Mouse (Mus musculus) liver, embryonic 14.5 days (tissue): ENCODE measurements around the gene Slc4a8. TPM values are rescaled to one million over a fixed set of nuclear protein-coding genes. Genes with fewer than 3 reads are reported as not detected.

Source experiments
- ATAC-seq: fragments of 200-750 bp; cut with Nextera tagmentation; 2 replicates; pipeline ENCODE4 v1.8.0; 2017; ENCODE audit warnings: moderate number of reproducible peaks, mild to moderate bottlenecking, moderate library complexity; ENCODE audit not compliant: insufficient read depth
- DNase-seq, 3 experiments: peaks; one replicate each; pipeline ENCODE4 v3.0.0-alpha.2; 2012 to 2013; ENCODE audit warnings: low read depth in 3 of 3, low spot score in 3 of 3
- H3K27ac ChIP-seq: fragments of 300-500 bp; sonication (generic); 2 replicates; pipeline ENCODE4 v1.5.1; 2014; ENCODE audit warnings: moderate library complexity, mild to moderate bottlenecking, control low read depth, inconsistent platforms
- H3K27me3 ChIP-seq: fragments of 300-500 bp; sonication (generic); 2 replicates; pipeline ENCODE4 v1.6.1; 2014; ENCODE audit warnings: mild to moderate bottlenecking, low read length, moderate library complexity; ENCODE audit not compliant: control insufficient read depth, insufficient read depth
- H3K36me3 ChIP-seq: fragments of 300-500 bp; sonication (generic); replicated peaks from 2 replicates; pipeline ENCODE4 v1.6.1; 2014; ENCODE audit warnings: low read depth; ENCODE audit not compliant: control insufficient read depth, insufficient read depth
- H3K4me1 ChIP-seq, 2 experiments: fragments of 200-500 bp in 1 of 2; fragments of 300-500 bp in 1 of 2; sonication (generic) in 1 of 2; replicated peaks; 2 replicates each; pipeline ENCODE4 v1.6.1; 2012 to 2014; ENCODE audit warnings: antibody characterized with exemption in 1 of 2, inconsistent platforms in 1 of 2, low read length in 1 of 2; ENCODE audit not compliant: control insufficient read depth in 2 of 2, insufficient read depth in 2 of 2
- H3K4me2 ChIP-seq: fragments of 300-500 bp; sonication (generic); 2 replicates; pipeline ENCODE4 v1.6.1; 2014; ENCODE audit warnings: low read depth, mild to moderate bottlenecking, control low read depth, moderate library complexity
- H3K4me3 ChIP-seq, 2 experiments: fragments of 200-500 bp in 1 of 2; fragments of 300-500 bp in 1 of 2; sonication (generic) in 1 of 2; 2 replicates each; pipeline ENCODE4 v1.5.1; 2012 to 2014; ENCODE audit warnings: low read depth in 2 of 2, low read length in 2 of 2, mild to moderate bottlenecking in 2 of 2, control low read depth in 1 of 2, inconsistent platforms in 1 of 2, moderate library complexity in 1 of 2; ENCODE audit not compliant: insufficient read depth in 1 of 2
- H3K9ac ChIP-seq: fragments of 300-500 bp; sonication (generic); replicated peaks from 2 replicates; pipeline ENCODE4 v1.6.1; 2014; ENCODE audit warnings: mild to moderate bottlenecking, control low read depth, moderate library complexity
- H3K9me3 ChIP-seq: fragments of 300-500 bp; sonication (generic); 2 replicates; pipeline ENCODE4 v1.6.1; 2016; ENCODE audit warnings: low read length, mixed read lengths; ENCODE audit not compliant: control insufficient read depth
- CTCF ChIP-seq: IDR thresholded peaks from 2 replicates; pipeline ENCODE4 v1.5.1; 2016; ENCODE audit warnings: antibody characterized with exemption, low read depth, control low read depth
- EP300 ChIP-seq: IDR thresholded peaks from 2 replicates; pipeline ENCODE4 v1.6.1; 2016; ENCODE audit warnings: antibody characterized with exemption, low read depth
- WGBS: fragments of 180-500 bp; shearing (Covaris S2); extraction: QIAGEN DNeasy Blood & Tissue Kit; methylation state at CpG from one replicate; pipeline ENCODE4 v1.1.7; 2014; ENCODE audit not compliant: insufficient replicate concordance; 5-methylcytosine and 5-hydroxymethylcytosine counted together
- polyA plus RNA-seq, 2 experiments: library from polyadenylated mRNA; depleted of rRNA in 1 of 2; stranded (reverse) in 1 of 2; unstranded in 1 of 2; fragments of >200 nt; fragmentation: Nextera tagmentation in 1 of 2; extraction: Ambion mirVana in 1 of 2; gene quantifications; 2 replicates each; pipeline versions ENCODE4 v1.2.1 to v1.2.3; 2012 to 2014

Gene Slc4a8
- polyA plus RNA-seq, 2 experiments = 0.16 to 0.55 TPM

DNA sequence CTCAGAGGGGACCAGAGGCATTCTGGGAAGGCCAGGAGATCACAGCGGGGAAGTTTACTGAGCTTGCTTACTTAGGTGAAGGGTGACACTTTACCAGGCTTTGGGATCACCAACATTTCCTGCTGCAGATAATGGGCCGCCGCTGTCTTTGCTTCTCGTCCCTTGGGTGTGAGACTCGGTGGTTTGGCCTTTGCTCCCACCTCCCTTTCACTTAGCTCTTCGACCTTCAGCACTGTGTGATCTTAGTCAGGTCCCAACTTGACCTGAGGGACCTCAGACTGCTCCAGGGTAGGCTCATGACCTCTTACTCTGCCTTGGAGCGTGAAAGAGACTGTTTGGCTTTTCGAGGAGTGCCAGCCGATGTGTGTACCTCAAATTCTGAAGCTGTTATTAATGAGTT is 30.5 kb upstream of the Slc4a8 start:
- no peak for DNase-seq
- Histone ChIP-seq H3K27me3 (peaks cover 36% of the 10 kb centered on the region), H3K4me1 (peaks cover 9 to 20% of the 10 kb centered on the region in 2 experiments), H3K4me2 (no peak overlapping the region), H3K4me3 (no peak overlapping the region), H3K36me3 (no peaks in the 10 kb centered on the region), H3K9me3 (no peaks in the 10 kb centered on the region), H3K9ac (no peak overlapping the region), H3K27ac (no peak overlapping the region)
- no peak for ATAC-seq
- no peak for TF ChIP-seq CTCF
- no peak for TF ChIP-seq EP300
- 45% methylated on average over 9 of the region's 9 CpGs for WGBS

DNA sequence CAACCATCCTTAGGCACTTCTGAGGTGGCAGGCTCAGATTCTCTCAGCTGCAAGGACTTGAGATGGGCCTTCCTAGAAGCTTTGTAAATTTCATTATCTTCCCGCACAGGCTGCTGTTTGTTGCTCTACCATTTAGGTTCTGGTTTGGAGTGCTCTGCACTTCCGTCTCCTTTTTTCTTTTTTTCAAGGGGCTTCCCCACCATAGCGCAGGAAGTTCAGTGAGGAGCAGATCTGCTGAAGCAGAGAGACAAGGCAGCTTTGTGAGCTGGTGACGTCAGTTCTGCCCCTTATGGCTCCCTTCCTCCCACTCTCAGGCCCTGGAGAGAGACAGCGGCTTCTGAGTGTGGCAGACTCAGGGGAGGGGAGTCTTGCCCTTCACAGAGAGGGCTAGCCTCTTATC is 29.0 kb upstream of the Slc4a8 start:
- H3K9me3 ChIP-seq = no peaks in the 10 kb centered on the region
- peaks cover 33% of the 10 kb centered on the region for H3K27me3 ChIP-seq
- H3K36me3 ChIP-seq = no peaks in the 10 kb centered on the region
- H3K4me1 ChIP-seq = peaks cover 13 to 24% of the 10 kb centered on the region in 2 experiments
- ATAC-seq = no peak
- no peak overlapping the region for H3K27ac ChIP-seq
- DNase-seq = no peak
- 8% methylated on average over 5 of the region's 5 CpGs for WGBS
- no peak overlapping the region for H3K9ac ChIP-seq
- no peak overlapping the region for H3K4me3 ChIP-seq
- TF ChIP-seq CTCF = no peak
- TF ChIP-seq EP300 = no peak
- no peak overlapping the region for H3K4me2 ChIP-seq

DNA sequence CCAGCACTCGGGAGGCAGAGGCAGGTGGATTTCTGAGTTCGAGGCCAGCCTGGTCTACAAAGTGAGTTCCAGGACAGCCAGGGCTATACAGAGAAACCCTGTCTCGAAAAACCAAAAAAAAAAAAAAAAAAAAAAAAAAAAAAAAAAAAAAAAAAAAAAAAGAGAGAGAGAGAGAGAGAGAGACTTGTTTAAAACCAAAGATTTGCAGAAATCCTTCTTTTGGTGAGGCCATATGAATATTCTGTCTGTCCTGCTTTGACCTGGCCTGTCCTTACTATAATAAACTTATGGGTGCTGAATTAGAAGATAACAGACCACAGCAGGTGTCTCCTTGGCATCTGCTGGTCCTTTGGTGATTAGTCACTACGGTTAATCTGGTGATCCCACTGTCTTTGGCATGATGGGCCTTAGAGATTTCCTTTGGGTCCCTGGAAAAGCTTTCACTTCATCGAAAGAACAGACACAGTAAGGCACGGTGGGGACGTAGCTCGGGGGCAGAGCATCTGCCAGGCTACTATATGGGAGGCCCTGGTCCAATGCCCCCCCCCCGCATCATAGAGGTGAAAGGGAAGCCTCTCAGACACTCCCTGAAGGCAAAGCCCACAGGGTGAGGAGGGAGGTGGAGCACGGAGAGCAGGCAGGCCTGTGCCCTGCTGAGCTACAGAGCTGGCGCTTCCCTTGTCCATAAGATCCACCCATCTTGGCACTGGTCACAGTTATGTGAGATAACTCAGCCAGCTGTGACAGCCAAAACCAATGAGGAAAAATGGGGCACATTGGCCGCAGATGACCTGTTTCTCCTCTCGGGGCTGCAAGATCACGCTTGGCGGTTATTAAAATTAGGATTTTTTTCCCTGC is 26.2 kb upstream of the Slc4a8 start:
- TF ChIP-seq EP300 = peak; percentile 82
- TF ChIP-seq CTCF = no peak
- peaks cover 25 to 37% of the 10 kb centered on the region in 2 experiments for H3K4me1 ChIP-seq
- DNase-seq (peak in 2 of 3 experiments; percentile 44 to 65), ATAC-seq (peak; percentile 4; the same call in 1 of the 2 replicates)
- 40% methylated on average over 14 of the region's 15 CpGs for WGBS
- no peak overlapping the region for H3K9ac ChIP-seq
- peak overlapping the region; percentile 2; the same call in 1 of the 2 replicates for H3K4me2 ChIP-seq
- H3K27me3 ChIP-seq = peaks cover 5% of the 10 kb centered on the region
- H3K36me3 ChIP-seq = no peaks in the 10 kb centered on the region
- H3K27ac ChIP-seq = no peak overlapping the region
- H3K4me3 ChIP-seq = no peak overlapping the region
- H3K9me3 ChIP-seq = no peaks in the 10 kb centered on the region

DNA sequence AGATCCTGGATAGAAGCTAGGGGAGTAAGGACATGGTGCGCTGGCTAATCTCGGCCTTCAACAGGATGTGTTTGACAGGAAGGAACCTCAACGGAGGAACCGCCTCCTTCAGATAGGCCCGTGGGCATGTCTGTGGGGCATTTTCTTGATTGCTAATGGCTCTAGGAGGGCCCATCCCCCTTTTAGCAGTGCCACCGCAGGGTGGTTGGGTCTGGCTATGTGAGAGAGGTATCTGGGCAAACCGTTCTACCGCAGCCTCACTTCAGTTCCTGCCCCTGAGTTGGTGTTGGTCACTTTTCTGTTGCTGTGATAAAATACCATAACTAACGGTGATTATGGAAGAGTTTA is 25.6 kb upstream of the Slc4a8 start:
- Histone ChIP-seq H3K36me3 (no peaks in the 10 kb centered on the region), H3K27ac (no peak overlapping the region), H3K27me3 (no peaks in the 10 kb centered on the region; the same call in 1 of the 2 replicates), H3K4me1 (peaks cover 25 to 37% of the 10 kb centered on the region in 2 experiments), H3K4me3 (no peak overlapping the region), H3K9ac (no peak overlapping the region), H3K4me2 (peak overlapping the region; percentile 2; the same call in 1 of the 2 replicates), H3K9me3 (no peaks in the 10 kb centered on the region)
- WGBS = 18% methylated on average over 9 of the region's 9 CpGs
- no peak for ATAC-seq
- DNase-seq = no peak
- TF ChIP-seq EP300 (no peak), CTCF (no peak)

GRCm38 (mm10) chr15:100737667-100738066 is 23.9 kb upstream of the Slc4a8 start:
- no peaks in the 10 kb centered on the region for H3K9me3 ChIP-seq
- H3K4me1 ChIP-seq = peaks cover 25 to 35% of the 10 kb centered on the region in 2 experiments
- WGBS = 71% methylated on average over 3 of the region's 3 CpGs
- no peaks in the 10 kb centered on the region; the same call in 1 of the 2 replicates for H3K27me3 ChIP-seq
- no peak overlapping the region for H3K4me3 ChIP-seq
- no peak for ATAC-seq
- H3K4me2 ChIP-seq = peak overlapping the region; percentile 58
- DNase-seq = no peak
- TF ChIP-seq CTCF (no peak), EP300 (no peak)
- no peaks in the 10 kb centered on the region for H3K36me3 ChIP-seq
- H3K9ac ChIP-seq = peak overlapping the region; percentile 28
- H3K27ac ChIP-seq = peak overlapping the region; percentile 76
